Mouse (Mus musculus) hindbrain, embryonic 13.5 days (tissue): ENCODE measurements at regions not wholly inside any gene's neighbourhood (a gene's known extent, or its start where the extent isn't known, plus 50 kb on each side); places are given as distances from the start of the nearest gene placed in this dataset. TPM values are rescaled to one million over a fixed set of nuclear protein-coding genes. Genes with fewer than 3 reads are reported as not detected.

Experiments used
- ATAC-seq: fragments of 200-750 bp; cut with Nextera tagmentation; 2 replicates; pipeline ENCODE4 v1.8.0; 2017; ENCODE audit warnings: moderate TSS enrichment; ENCODE audit not compliant: low FRiP score
- H3K27ac ChIP-seq: fragments of 300-500 bp; sonication (generic); 2 replicates; pipeline ENCODE4 v1.5.1; 2015; ENCODE audit warnings: inconsistent platforms, mild to moderate bottlenecking, moderate library complexity
- H3K27me3 ChIP-seq: fragments of 300-500 bp; sonication (generic); 2 replicates; pipeline ENCODE4 v1.6.1; 2015; ENCODE audit warnings: mild to moderate bottlenecking, inconsistent platforms
- H3K36me3 ChIP-seq: fragments of 300-500 bp; sonication (generic); 2 replicates; pipeline ENCODE4 v1.6.1; 2015; ENCODE audit warnings: mild to moderate bottlenecking, inconsistent platforms
- H3K4me1 ChIP-seq: fragments of 300-500 bp; sonication (generic); replicated peaks from 2 replicates; pipeline ENCODE4 v1.6.1; 2015; ENCODE audit warnings: inconsistent platforms
- H3K4me2 ChIP-seq: fragments of 300-500 bp; sonication (generic); 2 replicates; pipeline ENCODE4 v1.6.1; 2015; ENCODE audit warnings: inconsistent platforms, mild to moderate bottlenecking, moderate library complexity
- H3K4me3 ChIP-seq: fragments of 300-500 bp; sonication (generic); 2 replicates; pipeline ENCODE4 v1.5.1; 2015; ENCODE audit warnings: mild to moderate bottlenecking, inconsistent platforms
- H3K9ac ChIP-seq: fragments of 300-500 bp; sonication (generic); 2 replicates; pipeline ENCODE4 v1.6.1; 2015; ENCODE audit warnings: mild to moderate bottlenecking, inconsistent platforms
- H3K9me3 ChIP-seq: fragments of 300-500 bp; sonication (generic); 2 replicates; pipeline ENCODE4 v1.6.1; 2016; ENCODE audit warnings: inconsistent platforms
- WGBS: fragments of 180-500 bp; shearing (Covaris S2); methylation state at CpG from one replicate; pipeline ENCODE4 v1.1.7; 2015; 5-methylcytosine and 5-hydroxymethylcytosine counted together
- microRNA-seq: library from miRNA; unstranded; fragments of <30 nt; microRNA quantifications from one replicate; pipeline ENCODE4, GENCODE M21; 2016

GRCm38 (mm10) chr1:144916568-144916967, 141.3 kb upstream of the Rgs18 start:
- Histone ChIP-seq H3K4me1 (no peaks in the 10 kb centered on the region), H3K4me2 (no peak overlapping the region), H3K27ac (no peak overlapping the region), H3K27me3 (no peaks in the 10 kb centered on the region), H3K36me3 (no peaks in the 10 kb centered on the region), H3K9me3 (no peaks in the 10 kb centered on the region), H3K9ac (no peak overlapping the region), H3K4me3 (no peak overlapping the region)
- no peak for ATAC-seq
- WGBS, result 87% methylated on average over 5 of the region's 5 CpGs

GRCm38 (mm10) chr1:144902987-144903386, 127.8 kb upstream of the Rgs18 start:
- 86% methylated on average over 3 of the region's 3 CpGs for WGBS
- H3K9me3 ChIP-seq, result no peaks in the 10 kb centered on the region
- H3K4me2 ChIP-seq, result no peak overlapping the region
- no peaks in the 10 kb centered on the region for H3K4me1 ChIP-seq
- H3K27ac ChIP-seq, result no peak overlapping the region
- no peak for ATAC-seq
- no peaks in the 10 kb centered on the region for H3K36me3 ChIP-seq
- H3K4me3 ChIP-seq, result no peak overlapping the region
- no peaks in the 10 kb centered on the region for H3K27me3 ChIP-seq
- no peak overlapping the region for H3K9ac ChIP-seq

GRCm38 (mm10) chr1:144883633-144884032, 108.4 kb upstream of the Rgs18 start:
- no peak overlapping the region for H3K27ac ChIP-seq
- H3K4me1 ChIP-seq, result no peaks in the 10 kb centered on the region
- no peaks in the 10 kb centered on the region for H3K9me3 ChIP-seq
- no peaks in the 10 kb centered on the region for H3K36me3 ChIP-seq
- no peak for ATAC-seq
- no peak overlapping the region for H3K4me3 ChIP-seq
- H3K4me2 ChIP-seq, result no peak overlapping the region
- WGBS, result 85% methylated on average over 2 of the region's 2 CpGs
- no peaks in the 10 kb centered on the region for H3K27me3 ChIP-seq
- no peak overlapping the region for H3K9ac ChIP-seq

- H3K9me3 ChIP-seq, result no peaks in the 10 kb centered on the region
- no peaks in the 10 kb centered on the region for H3K4me1 ChIP-seq
- H3K4me3 ChIP-seq, result no peak overlapping the region
- WGBS, result 84% methylated on average over 1 of the region's 1 CpGs
- no peak overlapping the region for H3K27ac ChIP-seq
- no peaks in the 10 kb centered on the region for H3K27me3 ChIP-seq
- no peak overlapping the region for H3K4me2 ChIP-seq
- no peak for ATAC-seq
- H3K36me3 ChIP-seq, result no peaks in the 10 kb centered on the region
- H3K9ac ChIP-seq, result no peak overlapping the region
Observed at GRCm38 (mm10) chr1:144862133-144862532, 86.9 kb upstream of the Rgs18 start.

Small RNA genes in the stretch of these regions (microRNA-seq; reads per million reads assigned to microRNA genes)
- not detected for gene Gm25708
